Mouse (Mus musculus) limb, embryonic 13.5 days (tissue): ENCODE measurements at regions not wholly inside any gene's neighbourhood (a gene's known extent, or its start where the extent isn't known, plus 50 kb on each side); places are given as distances from the start of the nearest gene placed in this dataset.

ENCODE experiments used
- ATAC-seq: fragments of 200-750 bp; cut with Nextera tagmentation; 2 replicates; pipeline ENCODE4 v1.8.0; 2017; ENCODE audit warnings: low read depth, moderate number of reproducible peaks, moderate TSS enrichment; ENCODE audit not compliant: low FRiP score
- H3K27ac ChIP-seq: fragments of 300-500 bp; sonication (generic); 2 replicates; pipeline ENCODE4 v1.5.1; 2015; ENCODE audit warnings: inconsistent platforms, mild to moderate bottlenecking, moderate library complexity
- H3K27me3 ChIP-seq: fragments of 300-500 bp; sonication (generic); 2 replicates; pipeline ENCODE4 v1.6.1; 2015; ENCODE audit warnings: mild to moderate bottlenecking, inconsistent platforms
- H3K36me3 ChIP-seq: fragments of 300-500 bp; sonication (generic); 2 replicates; pipeline ENCODE4 v1.6.1; 2015; ENCODE audit warnings: inconsistent platforms, mild to moderate bottlenecking, moderate library complexity
- H3K4me1 ChIP-seq: fragments of 300-500 bp; sonication (generic); 2 replicates; pipeline ENCODE4 v1.6.1; 2015; ENCODE audit warnings: inconsistent platforms
- H3K4me2 ChIP-seq: fragments of 300-500 bp; sonication (generic); replicated peaks from 2 replicates; pipeline ENCODE4 v1.6.1; 2015; ENCODE audit warnings: inconsistent platforms, mild to moderate bottlenecking, moderate library complexity
- H3K4me3 ChIP-seq: fragments of 300-500 bp; sonication (generic); 2 replicates; pipeline ENCODE4 v1.5.1; 2015; ENCODE audit warnings: moderate library complexity, mild to moderate bottlenecking, inconsistent platforms
- H3K9ac ChIP-seq: fragments of 300-500 bp; sonication (generic); 2 replicates; pipeline ENCODE4 v1.6.1; 2015; ENCODE audit warnings: mild to moderate bottlenecking, inconsistent platforms
- H3K9me3 ChIP-seq: fragments of 300-500 bp; sonication (generic); 2 replicates; pipeline ENCODE4 v1.6.1; 2016; ENCODE audit warnings: inconsistent platforms
- WGBS: fragments of 180-500 bp; shearing (Covaris S2); methylation state at CpG from one replicate; pipeline ENCODE4 v1.1.7; 2015; 5-methylcytosine and 5-hydroxymethylcytosine counted together

DNA sequence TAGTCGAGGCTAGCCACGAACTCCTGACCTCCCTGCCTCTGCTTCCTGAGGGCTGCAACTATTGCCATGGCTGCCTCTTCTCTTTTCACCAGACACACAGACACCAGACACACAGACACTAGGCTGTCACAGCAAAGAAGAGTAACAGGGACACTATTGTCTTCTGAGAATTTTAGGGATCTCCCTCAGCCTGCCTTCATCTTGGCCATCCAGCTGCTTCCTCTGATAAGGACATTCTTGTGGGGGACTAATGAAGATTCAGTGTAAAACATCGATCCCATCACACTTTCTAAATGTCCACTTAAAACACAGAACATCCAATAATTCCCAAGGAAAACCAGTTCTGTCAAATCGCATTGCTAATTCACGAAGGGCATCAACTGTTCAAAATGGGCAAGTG lies 98.2 kb downstream of the Cd24a start:
- Histone ChIP-seq H3K4me1 (peaks cover 16% of the 10 kb centered on the region), H3K27me3 (no peaks in the 10 kb centered on the region), H3K9ac (no peak overlapping the region), H3K9me3 (no peaks in the 10 kb centered on the region), H3K4me2 (no peak overlapping the region), H3K27ac (no peak overlapping the region), H3K36me3 (no peaks in the 10 kb centered on the region), H3K4me3 (no peak overlapping the region)
- 81% methylated on average over 5 of the region's 5 CpGs for WGBS
- ATAC-seq: no peak

GRCm38 (mm10) chr10:43684247-43685033 lies 106.4 kb downstream of the Cd24a start:
- Histone ChIP-seq H3K4me3 (no peak overlapping the region), H3K9ac (no peak overlapping the region), H3K36me3 (no peaks in the 10 kb centered on the region), H3K27ac (peak overlapping the region; percentile 52; the same call in 1 of the 2 replicates), H3K27me3 (no peaks in the 10 kb centered on the region), H3K9me3 (no peaks in the 10 kb centered on the region), H3K4me1 (peaks cover 17% of the 10 kb centered on the region), H3K4me2 (no peak overlapping the region)
- 28% methylated on average over 12 of the region's 12 CpGs for WGBS
- ATAC-seq: no peak

DNA sequence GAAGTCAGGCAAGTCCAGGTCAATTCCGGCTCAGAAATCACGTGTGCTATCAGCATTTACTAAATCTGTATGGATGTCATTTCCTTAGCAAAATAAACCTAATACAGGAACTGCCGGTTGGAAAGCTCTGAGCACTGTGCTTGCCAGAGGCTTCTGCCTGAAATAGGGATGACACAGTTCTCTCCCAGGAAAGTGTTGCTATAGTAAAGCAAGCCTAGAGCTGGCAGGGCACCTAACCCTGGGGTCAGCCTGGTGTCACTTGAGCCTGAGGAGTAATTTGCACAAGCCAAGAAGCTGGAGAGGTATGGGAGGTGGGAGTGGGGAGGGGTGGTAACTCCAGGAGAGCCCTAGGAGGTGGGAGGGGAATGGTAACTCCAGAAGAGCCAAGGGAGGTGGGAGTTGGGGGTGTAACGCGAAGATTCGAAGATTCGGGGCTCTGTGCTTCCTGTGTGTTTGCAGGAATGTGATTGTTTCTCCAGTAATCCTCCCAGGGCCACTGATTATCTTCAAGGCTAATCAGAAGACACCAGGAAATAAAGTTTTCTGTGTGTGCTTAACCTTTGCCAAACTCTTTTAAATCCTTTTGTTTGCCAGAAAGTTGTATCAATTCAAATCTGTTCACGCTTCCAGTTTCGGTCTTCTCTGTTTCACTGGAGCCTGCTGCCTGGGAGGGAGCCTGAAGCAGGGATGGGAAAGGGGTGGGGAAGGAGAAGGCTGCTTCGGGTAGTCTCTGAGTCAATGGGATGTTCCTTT lies 111.3 kb downstream of the Cd24a start:
- H3K4me2 ChIP-seq: peak overlapping the region; percentile 34
- H3K27me3 ChIP-seq: no peaks in the 10 kb centered on the region
- peaks cover 28% of the 10 kb centered on the region for H3K4me1 ChIP-seq
- no peak for ATAC-seq
- no peaks in the 10 kb centered on the region for H3K9me3 ChIP-seq
- no peaks in the 10 kb centered on the region for H3K36me3 ChIP-seq
- no peak overlapping the region for H3K4me3 ChIP-seq
- H3K27ac ChIP-seq: no peak overlapping the region
- no peak overlapping the region for H3K9ac ChIP-seq
- WGBS: 18% methylated on average over 10 of the region's 10 CpGs

- peak overlapping the region; percentile 34 for H3K4me2 ChIP-seq
- H3K4me1 ChIP-seq: peaks cover 30% of the 10 kb centered on the region
- no peak for ATAC-seq
- H3K4me3 ChIP-seq: no peak overlapping the region
- no peak overlapping the region for H3K9ac ChIP-seq
- H3K27ac ChIP-seq: no peak overlapping the region
- H3K27me3 ChIP-seq: no peaks in the 10 kb centered on the region
- 38% methylated on average over 8 of the region's 8 CpGs for WGBS
- no peaks in the 10 kb centered on the region for H3K9me3 ChIP-seq
- no peaks in the 10 kb centered on the region for H3K36me3 ChIP-seq
These were observed 111.8 kb downstream of the Cd24a start for GRCm38 (mm10) chr10:43689914-43690316.

DNA sequence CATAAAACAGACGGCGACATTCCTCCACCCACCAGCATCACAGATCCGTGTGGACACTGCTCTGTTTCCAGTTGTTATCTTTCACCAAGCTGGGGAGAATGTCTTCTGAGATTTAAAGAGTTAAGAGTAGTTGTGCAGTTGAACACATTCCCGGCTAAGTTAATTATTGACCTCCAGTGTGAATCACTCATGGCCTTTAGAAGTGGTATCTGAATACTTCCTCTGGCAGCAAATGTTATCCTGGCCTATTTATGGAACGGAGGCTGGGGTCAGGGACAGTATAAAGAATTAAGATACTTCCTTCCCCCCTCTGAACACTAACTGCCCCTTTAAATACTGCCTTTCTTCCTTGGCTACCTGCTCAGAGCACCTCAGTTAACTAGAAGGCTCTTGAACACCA lies 115.9 kb downstream of the Cd24a start:
- H3K27me3 ChIP-seq: no peaks in the 10 kb centered on the region
- WGBS: 54% methylated on average over 5 of the region's 5 CpGs

DNA sequence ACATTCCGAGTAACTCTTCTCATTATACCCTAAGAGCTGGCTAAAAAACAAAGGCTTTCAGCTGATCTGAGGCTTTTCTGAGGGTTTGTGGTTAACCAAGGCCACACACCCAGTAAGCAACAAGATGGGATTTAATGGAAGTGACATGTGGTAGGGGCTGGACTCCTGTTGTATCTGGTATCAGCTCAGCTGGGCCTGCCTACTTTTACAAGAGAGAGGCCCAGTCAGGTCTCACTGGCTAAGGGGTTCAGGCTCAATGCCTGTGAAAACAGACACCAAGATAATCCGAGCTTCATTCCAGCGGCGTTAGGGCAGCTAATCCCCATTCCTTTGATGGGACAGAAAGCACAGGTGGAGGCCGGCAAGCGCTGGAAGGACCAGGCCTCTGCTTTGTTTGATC lies 116.4 kb downstream of the Cd24a start:
- Histone ChIP-seq H3K9ac (no peak overlapping the region), H3K36me3 (no peaks in the 10 kb centered on the region), H3K27ac (no peak overlapping the region), H3K4me3 (no peak overlapping the region), H3K4me1 (peaks cover 33% of the 10 kb centered on the region), H3K9me3 (no peaks in the 10 kb centered on the region), H3K27me3 (no peaks in the 10 kb centered on the region), H3K4me2 (no peak overlapping the region)
- 18% methylated on average over 6 of the region's 6 CpGs for WGBS
- 0 out of 2 replicates have a peak, but pooled peaks have one; percentile 66 for ATAC-seq

More for the DNA sequence above, 115.9 kb downstream of the Cd24a start:
- no peak overlapping the region for H3K9ac ChIP-seq
- no peak overlapping the region for H3K4me3 ChIP-seq
- no peak for ATAC-seq
- no peaks in the 10 kb centered on the region for H3K36me3 ChIP-seq
- no peak overlapping the region for H3K27ac ChIP-seq
- peaks cover 39% of the 10 kb centered on the region for H3K4me1 ChIP-seq
- no peaks in the 10 kb centered on the region for H3K9me3 ChIP-seq
- no peak overlapping the region for H3K4me2 ChIP-seq

DNA sequence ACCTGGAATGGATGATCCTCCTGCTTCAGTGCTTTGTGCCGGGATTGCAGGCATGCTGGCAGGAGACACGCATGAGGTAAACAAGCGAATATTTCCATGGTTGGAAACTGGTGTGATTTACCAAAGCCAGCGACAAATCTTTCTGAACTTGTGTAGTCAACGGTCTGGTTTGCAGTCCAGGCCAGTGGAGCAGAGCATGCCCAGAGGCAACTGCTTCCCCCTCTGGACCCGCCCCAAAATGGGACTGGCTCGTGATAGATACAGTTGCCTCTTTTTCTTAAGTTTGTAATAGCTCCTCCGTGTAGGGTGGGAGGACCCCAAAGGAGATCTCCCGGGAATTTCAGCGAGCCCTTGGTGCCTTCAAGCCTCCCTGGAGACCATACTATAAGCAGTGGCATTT lies 117.4 kb downstream of the Cd24a start:
- H3K27me3 ChIP-seq: no peaks in the 10 kb centered on the region
- no peaks in the 10 kb centered on the region for H3K36me3 ChIP-seq
- H3K9ac ChIP-seq: no peak overlapping the region
- H3K4me1 ChIP-seq: peaks cover 26% of the 10 kb centered on the region
- H3K27ac ChIP-seq: no peak overlapping the region
- H3K4me3 ChIP-seq: no peak overlapping the region
- no peak overlapping the region for H3K4me2 ChIP-seq
- ATAC-seq: no peak
- WGBS: 64% methylated on average over 10 of the region's 10 CpGs
- no peaks in the 10 kb centered on the region for H3K9me3 ChIP-seq

DNA sequence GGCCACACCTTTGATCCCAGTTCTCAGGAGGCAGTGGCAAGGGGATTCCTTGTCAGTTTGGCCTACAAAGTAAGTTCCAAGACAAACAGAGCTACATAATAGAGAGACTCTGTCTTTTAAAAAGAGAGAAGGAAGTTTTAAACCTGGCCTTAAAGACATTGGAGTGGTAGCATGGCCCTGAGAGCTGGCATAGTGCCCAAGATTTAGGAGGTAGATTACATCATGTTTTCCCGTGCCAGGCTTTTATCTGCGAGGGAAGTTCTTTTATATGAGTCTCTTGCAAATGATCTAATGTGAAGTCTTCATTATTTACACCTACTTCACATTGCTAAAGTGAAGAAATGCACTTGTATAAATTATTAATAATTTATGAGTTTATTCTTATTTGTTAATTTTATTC lies 119.8 kb downstream of the Cd24a start:
- 23% methylated on average over 2 of the region's 2 CpGs for WGBS

GRCm38 (mm10) chr10:43700371-43701289 lies 122.5 kb downstream of the Cd24a start:
- H3K9me3 ChIP-seq: no peaks in the 10 kb centered on the region
- no peak overlapping the region for H3K4me2 ChIP-seq
- WGBS: 90% methylated on average over 13 of the region's 13 CpGs
- no peaks in the 10 kb centered on the region for H3K36me3 ChIP-seq
- ATAC-seq: no peak
- H3K4me1 ChIP-seq: peaks cover 17% of the 10 kb centered on the region
- H3K4me3 ChIP-seq: no peak overlapping the region
- H3K27ac ChIP-seq: no peak overlapping the region
- H3K27me3 ChIP-seq: no peaks in the 10 kb centered on the region
- H3K9ac ChIP-seq: no peak overlapping the region

More for the DNA sequence above, 119.8 kb downstream of the Cd24a start:
- no peak overlapping the region for H3K4me3 ChIP-seq
- no peak overlapping the region for H3K4me2 ChIP-seq
- peaks cover 26% of the 10 kb centered on the region for H3K4me1 ChIP-seq
- H3K27ac ChIP-seq: no peak overlapping the region
- no peak for ATAC-seq
- H3K27me3 ChIP-seq: no peaks in the 10 kb centered on the region
- no peaks in the 10 kb centered on the region for H3K36me3 ChIP-seq
- H3K9ac ChIP-seq: no peak overlapping the region
- H3K9me3 ChIP-seq: no peaks in the 10 kb centered on the region

DNA sequence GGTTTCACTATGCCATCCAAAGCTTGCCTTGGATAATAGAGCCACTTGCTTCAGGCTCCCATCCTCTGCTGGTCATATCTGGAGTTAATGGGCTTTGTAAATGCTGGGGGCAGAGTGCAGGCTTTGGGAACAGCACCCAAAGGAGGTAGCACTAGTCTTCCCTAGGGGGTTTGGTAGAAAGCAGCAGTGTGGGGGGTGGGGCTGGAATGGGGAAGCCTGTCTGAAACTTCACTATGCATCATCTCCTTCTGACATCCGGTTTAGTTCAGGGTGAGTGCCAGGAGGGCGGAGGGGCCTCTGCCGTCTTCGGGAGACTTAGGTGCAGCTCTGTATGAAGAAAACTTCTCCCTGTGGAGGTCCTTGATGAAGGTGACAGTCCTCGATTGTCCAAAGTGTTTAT lies 124.8 kb downstream of the Cd24a start:
- WGBS: 86% methylated on average over 5 of the region's 5 CpGs
- no peak overlapping the region for H3K4me3 ChIP-seq
- H3K9ac ChIP-seq: no peak overlapping the region
- no peaks in the 10 kb centered on the region for H3K36me3 ChIP-seq
- peaks cover 30% of the 10 kb centered on the region for H3K4me1 ChIP-seq
- H3K4me2 ChIP-seq: no peak overlapping the region
- no peaks in the 10 kb centered on the region for H3K9me3 ChIP-seq
- no peak for ATAC-seq
- 0 out of 2 replicates have a peak, but pooled peaks cover 7% of the 10 kb centered on the region for H3K27me3 ChIP-seq
- no peak overlapping the region for H3K27ac ChIP-seq

GRCm38 (mm10) chr10:43706001-43706988 lies 128.2 kb downstream of the Cd24a start:
- Histone ChIP-seq H3K4me1 (peaks cover 32% of the 10 kb centered on the region), H3K9me3 (no peaks in the 10 kb centered on the region), H3K27me3 (0 out of 2 replicates have a peak, but pooled peaks cover 7% of the 10 kb centered on the region), H3K36me3 (no peaks in the 10 kb centered on the region), H3K9ac (no peak overlapping the region), H3K4me2 (no peak overlapping the region), H3K4me3 (no peak overlapping the region), H3K27ac (no peak overlapping the region)
- WGBS: 57% methylated on average over 17 of the region's 17 CpGs
- ATAC-seq: no peak
